Mouse (Mus musculus) erythroblast, embryonic 14.5 days (primary cell): ENCODE data around the gene Vav1.

Experiments used
- GATA1 ChIP-seq: IDR thresholded peaks from 2 replicates; pipeline ENCODE4 v1.6.1; 2012; ENCODE audit warnings: low read length, inconsistent platforms, mixed read lengths
- TAL1 ChIP-seq: IDR thresholded peaks from 3 replicates; pipeline ENCODE4 v1.6.1; 2012; ENCODE audit warnings: low read length, inconsistent platforms, mixed read lengths

- TF ChIP-seq GATA1, result no peak
- no peak for TF ChIP-seq TAL1
These were observed 808 bp downstream of the Vav1 start for GRCm38 (mm10) chr17:57279591-57280224.
